Mouse (Mus musculus) myocyte (in vitro differentiated cells): ENCODE measurements at regions not wholly inside any gene's neighbourhood (a gene's known extent, or its start where the extent isn't known, plus 50 kb on each side); places are given as distances from the start of the nearest gene placed in this dataset.

Source experiments
- H3K27me3 ChIP-seq: one replicate; pipeline ENCODE4 v1.6.1; 2011; ENCODE audit not compliant: control insufficient read depth, insufficient read depth, insufficient read length
- H3K36me3 ChIP-seq: one replicate; pipeline ENCODE4 v1.6.1; 2011; ENCODE audit not compliant: control insufficient read depth, insufficient read depth
- H3K4me2 ChIP-seq: one replicate; pipeline ENCODE4 v1.6.1; 2011; ENCODE audit warnings: low read depth, control low read depth
- H3K4me3 ChIP-seq: one replicate; pipeline ENCODE4 v1.5.1; 2011; ENCODE audit warnings: mild to moderate bottlenecking, control low read depth, moderate library complexity
- H3K79me2 ChIP-seq: one replicate; pipeline ENCODE4 v1.6.1; 2011; ENCODE audit not compliant: control insufficient read depth, insufficient read depth
- H3ac ChIP-seq: one replicate; pipeline ENCODE4 v1.6.1; 2011; ENCODE audit not compliant: control insufficient read depth, insufficient read length
- CEBPB ChIP-seq: IDR thresholded peaks from 2 replicates; pipeline ENCODE4 v1.6.1; 2011; ENCODE audit warnings: mild to moderate bottlenecking, moderate library complexity; ENCODE audit not compliant: poor library complexity, insufficient read depth, severe bottlenecking
- E2F4 ChIP-seq: IDR thresholded peaks from one replicate; pipeline ENCODE4 v1.6.1; 2011; ENCODE audit warnings: mild to moderate bottlenecking, control low read depth, moderate library complexity; ENCODE audit not compliant: insufficient read depth
- MAX ChIP-seq: IDR thresholded peaks from one replicate; pipeline ENCODE4 v1.6.1; 2011; ENCODE audit warnings: low read depth, mild to moderate bottlenecking, control low read depth
- MYOD1 ChIP-seq, 3 experiments: IDR thresholded peaks; one replicate each; pipeline ENCODE4 v1.6.1; 2011; ENCODE audit warnings: control low read depth in 2 of 3, low read depth in 2 of 3, mild to moderate bottlenecking in 2 of 3, moderate library complexity in 1 of 3; ENCODE audit not compliant: insufficient read length in 2 of 3, control insufficient read depth in 1 of 3
- MYOG ChIP-seq, 3 experiments: IDR thresholded peaks; one replicate each; pipeline ENCODE4 v1.6.1; 2011; ENCODE audit warnings: control low read depth in 2 of 3, low read depth in 2 of 3, mild to moderate bottlenecking in 2 of 3; ENCODE audit not compliant: insufficient read length in 2 of 3, control insufficient read depth in 1 of 3, insufficient read depth in 1 of 3
- POLR2A ChIP-seq: IDR thresholded peaks from one replicate; pipeline ENCODE4 v1.6.1; 2011; ENCODE audit warnings: low read depth, mild to moderate bottlenecking, control low read depth, moderate library complexity; ENCODE audit not compliant: insufficient read length
- POLR2AphosphoS2 ChIP-seq: IDR thresholded peaks from one replicate; pipeline ENCODE4 v1.6.1; 2011; ENCODE audit warnings: low read depth, control low read depth; ENCODE audit not compliant: insufficient read length
- REST ChIP-seq: IDR thresholded peaks from one replicate; pipeline ENCODE4 v1.6.1; 2011; ENCODE audit warnings: mild to moderate bottlenecking, control low read depth, moderate library complexity; ENCODE audit not compliant: insufficient read depth, insufficient read length
- SRF ChIP-seq: IDR thresholded peaks from one replicate; pipeline ENCODE4 v1.6.1; 2011; ENCODE audit warnings: low read depth; ENCODE audit not compliant: control insufficient read depth, insufficient read length
- TCF12 ChIP-seq: IDR thresholded peaks from one replicate; pipeline ENCODE4 v1.6.1; 2011; ENCODE audit warnings: mild to moderate bottlenecking, control low read depth; ENCODE audit not compliant: poor library complexity, insufficient read depth, severe bottlenecking
- TCF3 ChIP-seq: IDR thresholded peaks from one replicate; pipeline ENCODE4 v1.6.1; 2011; ENCODE audit warnings: low read depth, control low read depth; ENCODE audit not compliant: insufficient read length
- USF1 ChIP-seq: IDR thresholded peaks from one replicate; pipeline ENCODE4 v1.6.1; 2011; ENCODE audit warnings: low read depth, mild to moderate bottlenecking, control low read depth, moderate library complexity

- H3ac ChIP-seq: no peak overlapping the region
- TF ChIP-seq E2F4 (no peak), CEBPB (no peak), POLR2AphosphoS2 (no peak), USF1 (no peak), MAX (no peak), REST (no peak), MYOD1 (IDR thresholded peaks at IDR 0.05; ENCODE audit: control insufficient read depth in 1 of 3, insufficient read length in 2 of 3, low read depth in 2 of 3) (no peak), MYOG (IDR thresholded peaks at IDR 0.05; ENCODE audit: control insufficient read depth in 1 of 3, insufficient read depth in 1 of 3, insufficient read length in 2 of 3, low read depth in 2 of 3) (no peak), TCF12 (no peak), TCF3 (no peak), SRF (no peak), POLR2A (no peak)
- H3K36me3 ChIP-seq: no peaks in the 10 kb centered on the region
Measured at GRCm38 (mm10) chr14:103446671-103447070, 66.5 kb upstream of the Scel start.

GRCm38 (mm10) chr14:103441454-103442065, 71.6 kb upstream of the Scel start:
- Histone ChIP-seq H3K27me3 (no peaks in the 10 kb centered on the region), H3K79me2 (no peaks in the 10 kb centered on the region), H3K36me3 (no peaks in the 10 kb centered on the region), H3K4me3 (no peak overlapping the region), H3ac (no peak overlapping the region), H3K4me2 (no peak overlapping the region)
- TF ChIP-seq POLR2A (no peak), MAX (no peak), USF1 (no peak), POLR2AphosphoS2 (no peak), TCF12 (no peak), REST (no peak), E2F4 (no peak), CEBPB (no peak), MYOD1 (IDR thresholded peaks at IDR 0.05; ENCODE audit: control insufficient read depth in 1 of 3, insufficient read length in 2 of 3, low read depth in 2 of 3) (no peak)

More at GRCm38 (mm10) chr14:103446671-103447070, 66.5 kb upstream of the Scel start:
- Histone ChIP-seq H3K4me2 (no peak overlapping the region), H3K4me3 (no peak overlapping the region), H3K27me3 (no peaks in the 10 kb centered on the region), H3K79me2 (no peaks in the 10 kb centered on the region)

- no peak for TF ChIP-seq POLR2A
- no peak for TF ChIP-seq CEBPB
- TF ChIP-seq E2F4: no peak
- TF ChIP-seq TCF3: no peak
- TF ChIP-seq MAX: no peak
- TF ChIP-seq SRF: no peak
- no peak for TF ChIP-seq TCF12
- TF ChIP-seq REST: no peak
- no peak for TF ChIP-seq POLR2AphosphoS2
- TF ChIP-seq MYOG (IDR thresholded peaks at IDR 0.05; ENCODE audit: control insufficient read depth in 1 of 3, insufficient read depth in 1 of 3, insufficient read length in 2 of 3, low read depth in 2 of 3): no peak
- TF ChIP-seq USF1: no peak
- TF ChIP-seq MYOD1 (IDR thresholded peaks at IDR 0.05; ENCODE audit: control insufficient read depth in 1 of 3, insufficient read length in 2 of 3, low read depth in 2 of 3): no peak
- Histone ChIP-seq H3ac (no peak overlapping the region), H3K4me3 (no peak overlapping the region), H3K36me3 (no peaks in the 10 kb centered on the region), H3K27me3 (no peaks in the 10 kb centered on the region), H3K4me2 (no peak overlapping the region), H3K79me2 (no peaks in the 10 kb centered on the region)
Measured at GRCm38 (mm10) chr14:103440243-103440642, 72.9 kb upstream of the Scel start.

- H3K27me3 ChIP-seq: no peaks in the 10 kb centered on the region
- no peak overlapping the region for H3ac ChIP-seq
- no peak overlapping the region for H3K4me3 ChIP-seq
- H3K4me2 ChIP-seq: no peak overlapping the region
- TF ChIP-seq E2F4: no peak
- no peaks in the 10 kb centered on the region for H3K36me3 ChIP-seq
- H3K79me2 ChIP-seq: no peaks in the 10 kb centered on the region
Measured at GRCm38 (mm10) chr14:103434218-103434617, 78.9 kb upstream of the Scel start.

- no peak overlapping the region for H3K4me3 ChIP-seq
- no peak overlapping the region for H3ac ChIP-seq
- no peaks in the 10 kb centered on the region for H3K36me3 ChIP-seq
- TF ChIP-seq E2F4 (no peak), TCF3 (no peak), MYOD1 (IDR thresholded peaks at IDR 0.05; ENCODE audit: control insufficient read depth in 1 of 3, insufficient read length in 2 of 3, low read depth in 2 of 3) (no peak), MAX (no peak), POLR2AphosphoS2 (no peak), MYOG (IDR thresholded peaks at IDR 0.05; ENCODE audit: control insufficient read depth in 1 of 3, insufficient read depth in 1 of 3, insufficient read length in 2 of 3, low read depth in 2 of 3) (no peak), USF1 (no peak), REST (no peak), SRF (no peak), CEBPB (no peak), TCF12 (no peak), POLR2A (no peak)
- H3K27me3 ChIP-seq: no peaks in the 10 kb centered on the region
- H3K79me2 ChIP-seq: no peaks in the 10 kb centered on the region
- H3K4me2 ChIP-seq: no peak overlapping the region
Measured at GRCm38 (mm10) chr14:103433106-103433505, 80.0 kb upstream of the Scel start.
